Mouse (Mus musculus): ENCODE measurements around the gene Scn3a. TPM values are rescaled to one million over a fixed set of nuclear protein-coding genes. Genes with fewer than 3 reads are reported as not detected.

Scn3a gene
- polyA plus RNA-seq, 1 experiment from 2014 or later: 0.64 TPM

Other genes with a start within 250 kb of the Scn3a start
- gene Slc38a11, start 203.6 kb downstream of the Scn3a start, polyA plus RNA-seq (2015; fragmentation: Nextera tagmentation; extraction: Ambion mirVana): 0.25 TPM in 1 of 2 replicates, not detected in the other
- 0.71 and 0.85 TPM in 2 replicates for gene Scn2a, start 53.1 kb upstream of the Scn3a start, polyA plus RNA-seq (2015; fragmentation: Nextera tagmentation; extraction: Ambion mirVana)

Measured in heart, embryonic 16.5 days (tissue).